Mouse (Mus musculus) 3134 (cell line): ENCODE results near the gene Eme2.
"Not testable (repeated sequence)": the region's sequence is repeated elsewhere in the genome, so short reads cannot be mapped to it uniquely, and the experiment has no call there.

Experiments used
- DNase-seq: peaks from one replicate; pipeline ENCODE4 v3.0.0-alpha.2; 2011; ENCODE audit warnings: low spot score; ENCODE audit not compliant: insufficient read length; ENCODE audit errors: extremely low read depth

Eme2 gene

DNA sequence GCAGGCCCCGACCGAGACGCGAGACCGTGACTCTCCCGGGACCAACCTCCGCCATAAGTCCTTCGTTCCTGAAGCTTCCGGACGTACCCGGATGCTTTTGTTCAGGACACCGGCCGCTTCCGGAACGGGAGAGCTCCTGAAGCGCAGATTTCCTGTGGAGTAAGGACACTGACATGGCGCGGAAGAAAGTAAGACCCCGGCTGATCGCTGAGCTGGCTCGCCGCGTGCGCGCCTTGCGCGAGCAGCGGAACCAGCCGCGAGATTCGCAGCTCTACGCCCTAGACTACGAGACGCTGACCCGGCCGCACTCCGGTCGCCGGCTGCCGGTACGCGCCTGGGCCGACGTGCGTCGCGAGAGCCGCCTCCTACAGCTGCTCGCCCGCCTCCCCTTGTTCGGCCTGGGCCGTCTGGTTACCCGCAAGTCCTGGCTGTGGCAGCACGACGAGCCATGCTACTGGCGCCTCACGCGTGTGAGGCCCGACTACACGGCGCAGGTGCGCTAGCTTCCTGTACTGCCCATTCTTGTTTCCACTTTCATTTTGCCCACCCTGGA is at the start of gene Eme2, which contains the start of gene Mrps34:
Gene Eme2 (minus strand): TSS at position 93 of the 553 bp plus-strand sequence.
Gene Mrps34 (plus strand): TSS at position 122 of the 553 bp plus-strand sequence.
- peak; percentile 89 for DNase-seq

DNA sequence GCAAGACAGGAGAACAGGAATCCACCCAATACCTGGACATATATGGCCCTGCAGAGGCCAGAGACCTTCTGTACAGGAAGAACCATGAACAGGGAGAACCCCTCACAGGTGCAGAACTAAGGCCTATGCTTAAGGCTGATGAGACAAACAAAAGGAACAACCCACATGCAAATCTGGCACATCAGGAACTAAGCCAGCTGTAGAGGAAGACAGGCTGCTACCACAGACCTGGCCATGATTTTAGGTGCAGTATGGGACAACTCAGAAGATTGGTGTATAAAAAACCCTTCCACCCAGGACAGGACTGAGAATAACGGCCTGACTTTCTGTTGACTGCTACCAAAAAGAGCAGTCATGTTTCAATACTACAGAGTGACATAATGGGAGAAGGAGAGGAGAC is 48.7 kb upstream of the Eme2 start:
- DNase-seq: not testable (repeated sequence)

DNA sequence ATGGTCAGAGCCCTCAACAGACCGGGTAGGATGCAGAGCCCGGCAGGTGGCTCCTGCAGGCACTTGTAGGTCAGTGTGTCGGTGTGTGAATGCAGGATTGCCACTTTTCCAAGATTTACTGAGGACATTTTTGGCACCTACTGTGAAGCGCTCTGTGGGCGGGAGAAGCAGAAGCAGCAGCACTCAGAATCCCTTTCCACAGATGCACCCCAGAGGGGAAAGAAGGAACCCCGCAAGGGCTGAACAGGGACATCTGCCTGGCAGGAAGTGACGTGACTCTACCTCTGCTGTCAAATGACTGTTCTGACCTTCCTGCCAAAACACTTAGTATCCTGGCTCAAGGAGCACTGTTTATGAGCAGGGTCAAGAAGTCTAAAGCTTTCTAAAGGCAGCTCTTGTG is 48.1 kb upstream of the Eme2 start:
- no peak for DNase-seq

DNA sequence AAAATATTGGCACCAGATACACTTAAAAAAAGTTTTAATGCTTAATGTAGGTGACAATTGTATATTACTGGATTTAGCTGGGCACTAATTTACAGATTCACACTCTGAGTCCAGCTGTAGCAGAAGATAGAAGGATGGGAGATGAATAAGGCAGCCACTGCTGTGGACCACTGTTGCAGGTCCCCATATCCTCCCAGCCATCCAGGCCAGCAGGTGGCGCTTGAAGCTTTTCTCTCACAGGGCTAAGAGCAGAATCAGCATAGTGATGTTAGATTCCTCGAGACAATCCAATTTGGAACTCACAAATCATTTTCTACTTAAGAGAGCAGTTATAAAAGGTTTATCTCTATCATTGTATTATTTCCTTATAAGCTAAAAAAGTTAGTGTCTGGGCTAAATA is 47.6 kb upstream of the Eme2 start:
- not testable (repeated sequence) for DNase-seq

DNA sequence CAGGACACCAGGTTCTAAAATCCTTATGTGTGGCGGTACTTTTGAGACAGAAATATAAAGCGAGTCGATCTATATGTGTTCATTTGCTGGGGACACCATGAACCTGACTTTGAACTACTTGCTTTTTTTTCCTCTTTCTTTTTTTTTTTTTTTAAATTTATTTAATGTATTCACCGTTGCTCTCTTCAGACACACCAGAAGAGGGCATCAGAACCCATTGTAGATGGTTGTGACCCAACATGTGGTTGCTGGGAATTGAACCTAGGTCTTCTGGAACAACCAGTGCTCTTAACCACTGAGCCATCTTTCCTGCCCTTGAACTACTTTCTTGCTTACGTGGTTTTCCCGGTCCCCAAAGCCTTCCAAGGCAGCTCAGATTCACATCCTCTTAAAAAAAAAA is 42.4 kb upstream of the Eme2 start:
- DNase-seq: no peak

DNA sequence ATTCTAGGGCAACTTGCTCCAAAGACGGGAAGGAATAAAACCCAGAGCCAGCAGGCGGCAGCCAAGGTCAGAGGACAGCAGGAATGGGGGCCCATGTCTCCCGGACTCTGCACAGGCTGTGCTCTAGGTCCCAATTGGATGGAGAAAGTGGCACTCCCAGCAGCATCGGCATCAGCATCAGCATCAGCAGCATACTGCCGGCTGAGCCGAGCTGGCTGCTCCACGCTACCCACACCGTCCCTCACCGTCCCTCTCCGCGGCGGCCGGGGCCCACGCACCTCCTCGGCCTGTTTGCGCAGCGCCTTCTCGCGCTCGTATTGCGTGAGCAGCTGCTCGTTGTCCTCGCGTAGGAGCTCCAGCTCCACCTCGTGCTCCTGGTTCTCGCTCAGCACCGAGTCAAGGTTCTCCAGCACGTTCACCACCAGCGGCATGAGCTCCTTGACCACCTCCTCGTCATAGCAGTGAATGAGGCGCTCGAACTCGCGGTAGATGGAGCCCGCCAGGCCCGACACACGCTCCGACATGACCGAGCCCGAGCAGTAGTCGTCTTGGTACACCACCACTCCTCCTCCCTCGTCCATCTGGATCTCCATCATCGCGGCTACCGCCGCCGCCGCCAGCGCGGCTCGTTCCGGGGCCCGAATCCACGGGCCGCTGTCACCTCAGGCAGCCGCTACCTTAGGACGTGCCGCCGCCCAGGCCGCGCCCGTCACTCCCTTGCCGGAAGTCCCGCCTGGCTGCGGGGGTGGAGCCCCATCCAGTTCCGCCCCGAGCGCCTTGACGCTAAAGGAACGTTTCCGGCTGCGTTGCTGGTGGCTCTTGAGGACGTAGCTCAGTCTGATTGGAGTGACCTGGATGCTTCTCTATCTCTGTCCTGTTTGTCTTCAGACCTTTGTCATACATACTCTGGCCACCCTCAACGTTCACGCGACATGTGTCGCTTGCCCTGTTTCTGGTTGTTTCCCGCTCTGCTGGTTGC is 41.7 kb upstream of the Eme2 start, which contains the start of gene Mapk8ip3:
Gene Mapk8ip3 (minus strand): TSS at position 719 of the 979 bp plus-strand sequence.
- DNase-seq: peak; percentile 97

DNA sequence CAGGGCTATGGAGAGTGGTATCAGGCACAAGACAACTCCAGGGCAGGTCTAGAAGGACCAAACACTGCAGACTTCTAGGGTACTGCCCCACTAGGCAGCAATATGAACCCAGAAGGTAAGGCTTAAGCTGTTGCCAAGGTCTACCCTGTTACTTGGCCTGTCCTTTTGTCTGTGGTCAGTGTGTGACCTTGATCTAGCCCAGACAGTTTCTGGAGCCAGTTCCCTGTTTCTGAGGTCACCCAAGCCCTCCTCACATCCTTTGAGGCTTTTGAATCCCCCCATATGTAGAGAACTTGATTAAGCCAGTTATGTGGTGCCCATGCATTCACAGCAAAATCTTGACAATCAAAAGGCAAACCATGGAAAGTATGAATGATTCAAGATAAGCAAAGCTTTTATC is 40.8 kb upstream of the Eme2 start:
- DNase-seq: no peak

DNA sequence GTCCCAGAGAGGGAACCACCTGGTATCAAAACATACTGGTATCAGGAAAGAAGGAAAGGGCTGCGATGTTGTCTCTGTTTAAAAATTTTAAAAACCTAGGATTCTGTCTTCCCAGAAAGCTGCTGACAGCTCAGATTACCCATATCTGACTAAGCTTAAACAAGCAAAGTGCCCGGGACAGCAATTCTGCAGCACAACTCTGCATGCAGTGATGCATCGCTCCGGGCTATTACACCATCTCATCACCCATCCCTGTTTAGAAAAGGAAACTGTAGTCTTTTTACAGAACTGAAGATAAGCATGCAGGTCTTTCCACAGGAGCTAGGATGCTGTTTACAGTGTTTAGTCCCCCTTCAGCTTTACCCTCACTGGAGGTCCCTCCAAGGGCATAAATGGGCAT is 40.0 kb upstream of the Eme2 start:
- DNase-seq: no peak

DNA sequence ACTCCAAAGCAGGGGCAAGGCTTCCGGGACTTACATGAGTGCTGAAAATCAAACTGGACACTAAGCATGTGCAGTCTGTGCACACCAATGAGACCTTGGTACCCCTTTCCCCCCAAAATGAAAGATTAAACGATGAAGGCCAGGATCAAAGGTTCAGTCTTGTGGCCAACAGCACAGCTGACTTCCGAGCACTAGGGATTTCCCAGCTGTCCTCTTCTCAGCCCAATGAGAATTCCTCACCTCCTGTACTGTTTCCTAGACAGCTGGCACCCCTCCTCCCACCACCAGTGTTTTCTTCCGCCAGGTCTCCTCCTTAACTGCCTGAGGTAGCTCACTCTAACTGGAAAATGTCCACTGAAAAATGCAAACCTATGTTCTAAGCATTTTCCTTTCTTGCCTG is 38.3 kb upstream of the Eme2 start:
- DNase-seq: no peak

DNA sequence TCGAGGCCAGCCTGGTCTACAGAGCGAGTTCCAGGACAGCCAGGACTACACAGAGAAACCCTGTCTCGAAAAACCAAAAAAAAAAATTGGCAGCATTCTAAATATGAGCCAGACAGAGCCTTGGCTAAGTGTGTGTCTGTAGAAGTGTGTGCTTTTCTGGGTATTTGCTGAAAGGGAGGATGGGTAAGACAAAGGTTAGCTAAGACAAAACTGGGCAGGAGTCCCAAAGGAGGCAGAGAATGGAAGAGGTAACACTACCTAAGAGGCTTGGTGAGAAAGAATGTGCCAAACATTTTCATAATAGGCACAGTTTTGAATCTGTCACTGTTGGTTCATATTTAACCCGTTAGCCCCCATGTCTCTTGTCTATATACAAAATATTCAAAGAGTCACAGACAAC is 37.5 kb upstream of the Eme2 start:
- no peak for DNase-seq

DNA sequence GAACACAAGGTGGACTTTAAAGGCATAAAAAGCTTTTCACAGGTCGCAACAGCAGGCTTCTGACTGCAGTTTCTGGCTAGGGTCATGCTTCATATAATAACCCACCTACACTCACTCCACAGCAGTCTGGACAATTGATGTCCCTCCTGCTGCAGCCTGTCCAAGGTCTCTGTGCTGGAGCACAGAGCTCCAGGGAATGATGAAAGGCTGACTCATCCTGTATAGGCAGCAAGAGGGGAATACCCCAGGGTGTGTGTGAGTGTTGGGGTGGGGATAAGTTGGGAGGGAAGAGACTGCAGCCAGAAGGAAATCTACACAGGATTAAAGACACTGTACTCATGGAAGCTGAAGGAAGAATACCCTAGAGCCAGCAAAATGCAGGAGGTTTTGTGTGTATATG is 34.6 kb upstream of the Eme2 start:
- peak; percentile 63 for DNase-seq

DNA sequence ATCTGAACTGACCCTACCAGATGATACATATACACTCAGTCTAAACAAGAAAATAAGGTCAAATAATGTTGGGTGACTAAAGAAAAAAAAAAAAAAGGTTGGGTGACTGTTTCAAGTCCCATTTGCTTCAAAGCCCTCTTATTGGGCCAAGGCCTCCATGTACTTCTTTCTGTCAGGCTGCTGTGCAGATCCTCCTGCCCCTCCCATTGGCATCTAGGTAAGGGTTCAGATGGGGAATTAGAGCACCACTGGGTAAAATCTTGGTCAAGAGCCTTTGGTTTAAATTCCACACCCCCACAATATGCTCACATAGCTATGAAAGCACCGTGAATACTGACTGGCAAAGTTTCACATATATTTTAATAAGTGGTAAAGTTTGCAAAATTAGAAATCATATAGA is 28.4 kb upstream of the Eme2 start:
- DNase-seq: no peak

DNA sequence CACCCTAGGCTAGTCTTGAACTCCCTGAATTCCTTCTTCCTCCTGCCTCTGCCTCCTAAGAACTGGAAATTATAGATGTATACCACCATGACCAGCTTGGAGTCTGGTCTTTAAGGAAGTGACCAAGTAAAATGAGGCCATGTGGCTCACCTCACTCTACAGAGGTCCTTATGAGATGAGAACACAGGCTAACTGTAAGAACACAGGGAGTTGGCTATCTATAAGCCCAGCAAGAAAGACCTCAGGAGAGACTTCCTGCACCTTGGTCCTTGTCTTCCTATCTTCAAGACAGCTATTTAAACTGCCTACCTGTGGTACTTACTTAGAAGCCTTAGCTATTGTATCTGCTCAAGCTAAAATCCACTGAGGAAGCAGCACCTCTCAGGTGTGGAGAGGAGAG is 19.1 kb upstream of the Eme2 start:
- no peak for DNase-seq

DNA sequence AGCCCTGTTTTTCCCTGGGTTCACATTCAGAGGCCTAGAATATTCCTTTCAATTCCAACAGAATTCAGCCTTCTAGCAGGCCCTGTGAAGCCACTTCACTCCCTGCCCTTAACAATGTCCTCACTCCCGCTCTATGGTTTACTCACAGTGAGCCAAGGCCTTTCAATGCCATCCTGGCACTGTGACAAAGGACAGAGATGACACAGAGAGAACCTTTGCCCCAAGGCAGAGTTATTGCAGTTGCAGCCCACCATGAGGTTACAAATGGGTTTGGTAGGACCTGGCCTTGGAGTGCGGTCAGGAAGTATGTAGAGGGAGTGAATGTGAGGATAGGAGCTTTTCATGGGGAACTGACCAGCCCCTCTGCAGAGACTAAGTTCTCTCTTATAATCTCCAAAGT is 12.7 kb upstream of the Eme2 start:
- DNase-seq: no peak

DNA sequence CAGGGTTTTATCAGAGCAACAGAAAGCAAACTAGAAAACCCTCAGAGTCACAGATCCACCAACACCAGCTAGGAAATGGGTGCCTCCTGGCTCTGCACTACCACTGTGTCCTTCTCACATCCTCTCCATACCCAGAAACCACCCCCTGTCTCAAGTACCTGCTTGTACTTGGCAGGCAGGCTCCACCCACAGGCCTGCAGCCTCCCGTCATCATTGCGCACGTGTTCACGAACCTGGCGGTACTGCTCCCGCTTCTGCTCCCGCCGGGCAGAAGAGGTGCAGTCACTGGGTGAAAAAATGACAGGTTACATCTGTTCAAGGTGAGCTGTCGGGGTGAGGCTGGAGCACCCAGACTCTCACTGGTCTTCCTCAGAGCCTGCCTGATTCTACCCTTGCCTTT is 8.9 kb upstream of the Eme2 start:
- no peak for DNase-seq

DNA sequence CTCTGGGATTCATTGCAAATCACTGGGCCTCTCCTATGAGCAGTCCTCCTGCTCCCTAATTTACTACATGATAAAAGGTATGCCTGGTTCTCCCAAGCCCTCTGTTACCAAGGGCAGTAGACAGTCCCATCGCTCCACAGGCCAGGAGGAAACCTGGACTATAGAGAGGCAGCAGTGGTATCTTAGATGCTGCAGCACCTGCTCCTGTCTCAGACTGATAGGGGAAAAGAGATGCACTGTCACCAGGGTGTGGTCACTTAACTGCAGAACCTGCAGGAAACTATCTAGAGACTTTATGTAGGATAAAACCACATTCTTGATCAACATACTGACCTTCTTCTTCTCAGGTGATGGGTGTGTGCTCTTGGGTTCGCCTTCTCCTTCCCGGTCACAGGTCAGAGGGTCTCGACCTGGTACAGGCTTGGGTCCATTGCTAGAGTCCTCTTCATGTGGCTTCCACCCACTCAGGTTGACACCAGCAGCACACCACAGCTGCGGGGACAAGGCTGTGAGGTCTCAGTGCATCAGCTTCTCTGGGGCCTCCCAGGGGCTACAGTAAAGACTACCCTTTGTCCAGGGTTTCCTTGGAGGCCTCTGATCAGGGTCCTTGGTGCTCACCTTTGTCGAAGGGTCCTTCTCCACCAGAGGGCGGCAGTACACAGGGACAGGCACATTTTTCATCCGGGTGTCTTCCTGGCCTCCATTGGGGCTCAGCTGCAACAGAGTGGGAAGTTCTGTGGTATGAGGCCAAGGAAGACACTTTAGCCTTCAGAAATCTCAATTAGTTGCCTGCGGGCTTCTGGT is 8.0 kb upstream of the Eme2 start:
- DNase-seq: no peak

DNA sequence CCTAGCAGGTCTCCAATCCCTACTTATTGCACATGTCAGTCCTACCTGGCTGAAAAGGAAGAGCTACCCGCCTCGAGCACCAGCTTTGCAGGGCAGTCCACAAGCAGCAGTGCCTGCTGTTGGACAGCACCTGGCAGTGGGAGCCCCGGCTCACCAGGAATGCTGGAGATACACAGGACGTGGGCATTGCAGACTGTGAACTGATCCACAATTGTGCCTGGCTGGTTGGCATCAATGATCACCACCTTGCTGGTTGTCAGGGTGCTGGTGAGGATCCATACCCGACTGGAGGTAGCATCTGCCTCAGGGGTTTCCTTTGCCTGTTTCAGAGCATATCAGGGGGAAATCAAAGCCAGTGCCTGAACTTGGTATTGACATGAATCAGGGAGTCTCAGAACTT is 7.2 kb upstream of the Eme2 start:
- no peak for DNase-seq

DNA sequence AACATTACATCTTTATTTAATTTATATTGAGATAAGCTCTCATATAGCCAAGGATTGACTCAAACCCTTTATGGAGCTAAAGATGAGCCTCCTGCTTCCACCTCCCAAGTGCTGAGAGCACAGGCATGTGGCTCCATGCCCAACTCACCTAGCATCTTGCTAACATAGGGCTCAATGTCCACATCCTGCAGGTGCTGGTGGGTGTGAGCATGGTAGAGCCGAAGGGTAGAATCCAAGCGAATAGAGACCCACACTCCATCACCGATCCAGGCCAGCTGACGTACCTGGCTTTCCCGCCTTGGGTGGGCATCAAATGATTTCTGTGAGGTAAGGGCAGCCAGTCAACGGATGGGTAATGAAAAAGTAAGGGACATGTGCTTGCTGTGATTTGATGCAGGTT is 5.1 kb upstream of the Eme2 start:
- no peak for DNase-seq

DNA sequence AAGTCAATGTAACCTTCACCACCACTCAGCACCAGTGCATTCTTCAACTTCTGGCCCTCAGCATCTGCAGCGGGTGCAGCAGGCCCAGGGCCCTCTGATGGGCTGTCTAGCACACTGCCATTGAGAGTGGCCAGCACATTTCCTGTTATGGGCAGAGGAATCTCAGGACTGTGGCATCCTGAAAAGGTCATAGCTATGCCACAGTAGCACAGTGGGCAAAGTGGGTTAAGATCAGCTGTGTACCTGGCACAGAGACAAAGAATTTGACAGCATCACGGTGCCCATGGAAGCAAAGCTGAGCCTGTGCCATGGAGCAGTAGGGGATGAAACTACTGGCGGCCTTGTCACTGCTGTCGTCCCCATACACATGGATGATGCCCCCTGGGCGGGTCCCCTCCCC is 4.3 kb upstream of the Eme2 start:
- no peak for DNase-seq

DNA sequence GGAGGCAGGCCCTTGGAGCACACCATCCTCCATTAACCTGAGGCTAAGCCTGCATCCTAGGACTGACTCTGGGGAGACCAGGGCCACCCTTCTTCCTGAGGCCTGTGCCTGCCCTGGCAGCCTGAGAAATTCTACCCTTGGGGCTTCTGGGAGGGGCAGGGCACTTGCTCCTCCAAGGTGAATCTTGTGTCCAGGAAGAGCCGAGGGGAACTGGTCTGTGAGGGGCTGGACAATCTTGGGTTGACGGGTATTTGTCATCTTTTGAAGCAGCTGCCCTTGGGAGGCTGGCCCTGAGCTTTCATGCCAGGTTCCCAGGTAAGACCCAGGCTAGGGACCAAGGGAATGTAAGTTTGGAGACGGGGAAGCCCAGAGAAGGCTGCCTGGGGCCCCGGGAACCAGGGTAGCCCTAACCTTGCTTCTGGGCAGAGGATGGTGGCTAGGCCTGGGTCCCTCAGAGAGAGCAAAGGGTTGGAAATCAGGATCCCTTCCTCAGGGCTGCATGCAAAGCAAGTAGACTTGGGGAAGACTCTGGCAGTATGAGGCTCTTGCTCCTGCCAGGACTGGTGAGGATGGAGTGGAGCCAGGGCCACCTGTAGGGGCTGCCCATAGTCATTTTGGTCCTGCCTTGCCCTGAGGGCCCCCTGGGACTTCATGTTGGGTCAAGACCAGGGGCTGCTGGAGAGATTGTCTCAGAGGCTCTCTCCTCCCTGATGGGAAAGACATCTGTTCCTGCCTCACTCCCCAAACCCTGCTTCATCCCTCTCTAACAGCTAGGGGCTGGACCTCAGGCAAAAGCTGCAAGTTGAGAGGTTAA is 3.4 kb upstream of the Eme2 start:
- no peak for DNase-seq
